Mouse (Mus musculus) lung, embryonic 14.5 days (tissue): Measurements from ENCODE around the gene Gltpd2. TPM values are rescaled to one million over a fixed set of nuclear protein-coding genes. Genes with fewer than 3 reads are reported as not detected.

Experiments
- ATAC-seq: fragments of 200-750 bp; cut with Nextera tagmentation; 2 replicates; pipeline ENCODE4 v1.8.0; 2017; ENCODE audit warnings: mild to moderate bottlenecking, moderate TSS enrichment, moderate library complexity; ENCODE audit not compliant: insufficient read depth
- DNase-seq: peaks from one replicate; pipeline ENCODE4 v3.0.0-alpha.2; 2015
- H3K27ac ChIP-seq: fragments of 300-500 bp; sonication (generic); 2 replicates; pipeline ENCODE4 v1.5.1; 2014; ENCODE audit warnings: low read depth, mild to moderate bottlenecking, moderate library complexity
- H3K27me3 ChIP-seq: fragments of 300-500 bp; sonication (generic); 2 replicates; pipeline ENCODE4 v1.6.1; 2014; ENCODE audit warnings: low read length, control low read depth; ENCODE audit not compliant: insufficient read depth
- H3K36me3 ChIP-seq: fragments of 300-500 bp; sonication (generic); 2 replicates; pipeline ENCODE4 v1.6.1; 2014; ENCODE audit warnings: control low read depth; ENCODE audit not compliant: insufficient read depth
- H3K4me1 ChIP-seq: fragments of 300-500 bp; sonication (generic); 2 replicates; pipeline ENCODE4 v1.6.1; 2014; ENCODE audit warnings: antibody characterized with exemption, control low read depth; ENCODE audit not compliant: insufficient read depth
- H3K4me2 ChIP-seq: fragments of 300-500 bp; sonication (generic); 2 replicates; pipeline ENCODE4 v1.6.1; 2014; ENCODE audit warnings: mild to moderate bottlenecking
- H3K4me3 ChIP-seq: fragments of 300-500 bp; sonication (generic); 2 replicates; pipeline ENCODE4 v1.5.1; 2014; ENCODE audit warnings: low read depth, low read length
- H3K9ac ChIP-seq: fragments of 300-500 bp; sonication (generic); 2 replicates; pipeline ENCODE4 v1.6.1; 2014
- H3K9me3 ChIP-seq: fragments of 300-500 bp; sonication (generic); 2 replicates; pipeline ENCODE4 v1.6.1; 2016; ENCODE audit warnings: low read depth, low read length, control low read depth
- CTCF ChIP-seq: IDR thresholded peaks from 2 replicates; pipeline ENCODE4 v1.5.1; 2016; ENCODE audit warnings: antibody characterized with exemption, low read depth
- WGBS: fragments of 180-500 bp; shearing (Covaris S2); extraction: QIAGEN DNeasy Blood & Tissue Kit; methylation state at CpG from one replicate; pipeline ENCODE4 v1.1.7; 2014; 5-methylcytosine and 5-hydroxymethylcytosine counted together
- polyA plus RNA-seq: library from polyadenylated mRNA; unstranded; fragments of >200 nt; fragmentation: Nextera tagmentation; extraction: Ambion mirVana; gene quantifications from 2 replicates; pipeline ENCODE4 v1.2.1, GENCODE M21; 2014

The Gltpd2 gene
- polyA plus RNA-seq, 1 experiment from 2014 or later: 0.30 TPM

- peaks cover 8% of the 10 kb centered on the region; the same call in 1 of the 2 replicates for H3K27me3 ChIP-seq
- no peak overlapping the region; the same call in 1 of the 2 replicates for H3K4me2 ChIP-seq
- H3K9me3 ChIP-seq: no peaks in the 10 kb centered on the region
- no peak overlapping the region for H3K4me3 ChIP-seq
- DNase-seq (no peak), ATAC-seq (no peak)
- WGBS: 67% methylated on average over 5 of the region's 5 CpGs
- no peaks in the 10 kb centered on the region for H3K4me1 ChIP-seq
- no peaks in the 10 kb centered on the region for H3K36me3 ChIP-seq
- no peak overlapping the region for H3K9ac ChIP-seq
- no peak for TF ChIP-seq CTCF
- no peak overlapping the region for H3K27ac ChIP-seq
Measured at GRCm38 (mm10) chr11:70541415-70541814, 22.4 kb downstream of the Gltpd2 start.

DNA sequence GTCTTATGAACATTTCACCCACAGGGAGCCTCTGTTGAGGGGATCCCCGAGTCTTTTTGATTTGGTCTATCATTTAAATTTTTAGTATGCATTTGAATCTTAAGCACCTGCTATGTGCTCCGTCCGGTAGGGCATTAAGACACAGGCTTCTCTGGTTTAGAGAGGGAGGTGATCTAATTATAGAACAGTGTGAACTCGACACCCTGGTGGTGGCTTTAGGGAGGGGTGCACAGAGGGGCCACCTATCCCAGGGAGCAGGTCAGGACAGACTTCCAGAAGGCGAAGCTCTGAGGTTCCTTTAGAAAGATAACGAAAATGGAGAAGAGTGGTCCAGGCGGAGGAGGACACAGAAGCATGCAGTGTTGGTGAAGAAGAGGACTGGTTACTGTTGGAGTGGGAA is 25.5 kb downstream of the Gltpd2 start:
- no peak overlapping the region for H3K9ac ChIP-seq
- no peaks in the 10 kb centered on the region for H3K4me1 ChIP-seq
- no peak for ATAC-seq
- WGBS: 54% methylated on average over 7 of the region's 7 CpGs
- no peak overlapping the region for H3K4me2 ChIP-seq
- no peak for DNase-seq
- peaks cover 8% of the 10 kb centered on the region; the same call in 1 of the 2 replicates for H3K27me3 ChIP-seq
- no peak overlapping the region for H3K4me3 ChIP-seq
- H3K36me3 ChIP-seq: no peaks in the 10 kb centered on the region
- no peak for TF ChIP-seq CTCF
- no peak overlapping the region for H3K27ac ChIP-seq
- H3K9me3 ChIP-seq: no peaks in the 10 kb centered on the region

DNA sequence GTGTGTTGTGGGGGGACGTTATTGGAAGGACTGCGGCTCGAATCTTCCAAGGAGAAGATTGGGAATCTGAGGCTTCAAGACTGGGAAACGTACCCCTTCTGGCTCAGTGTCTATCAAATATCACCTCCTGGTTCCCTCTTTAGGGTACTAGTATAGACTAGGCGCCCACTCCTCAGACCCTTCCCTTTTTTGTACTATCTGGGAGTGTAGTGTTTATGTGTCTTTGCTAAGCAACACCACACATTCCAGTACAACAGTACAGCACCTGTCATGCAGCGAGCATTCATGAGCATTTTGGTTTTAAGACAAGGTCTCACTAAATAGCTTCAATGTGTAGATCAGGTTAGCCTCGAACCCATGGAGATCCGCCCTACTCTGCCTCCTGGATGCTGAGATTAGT is 32.5 kb downstream of the Gltpd2 start:
- no peak for DNase-seq
- Histone ChIP-seq H3K4me3 (no peak overlapping the region), H3K27ac (no peak overlapping the region), H3K36me3 (no peaks in the 10 kb centered on the region), H3K4me2 (no peak overlapping the region), H3K4me1 (no peaks in the 10 kb centered on the region), H3K9ac (no peak overlapping the region), H3K27me3 (no peaks in the 10 kb centered on the region), H3K9me3 (no peaks in the 10 kb centered on the region)
- 82% methylated on average over 8 of the region's 8 CpGs for WGBS
- TF ChIP-seq CTCF: no peak
- no peak for ATAC-seq

GRCm38 (mm10) chr11:70553940-70554339 is 34.9 kb downstream of the Gltpd2 start:
- DNase-seq (no peak), ATAC-seq (no peak)
- no peak overlapping the region for H3K27ac ChIP-seq
- H3K4me1 ChIP-seq: no peaks in the 10 kb centered on the region
- no peak for TF ChIP-seq CTCF
- WGBS: 11% methylated on average over 7 of the region's 7 CpGs
- H3K9ac ChIP-seq: no peak overlapping the region
- no peaks in the 10 kb centered on the region for H3K27me3 ChIP-seq
- H3K36me3 ChIP-seq: no peaks in the 10 kb centered on the region
- H3K4me3 ChIP-seq: no peak overlapping the region
- no peak overlapping the region for H3K4me2 ChIP-seq
- H3K9me3 ChIP-seq: no peaks in the 10 kb centered on the region

DNA sequence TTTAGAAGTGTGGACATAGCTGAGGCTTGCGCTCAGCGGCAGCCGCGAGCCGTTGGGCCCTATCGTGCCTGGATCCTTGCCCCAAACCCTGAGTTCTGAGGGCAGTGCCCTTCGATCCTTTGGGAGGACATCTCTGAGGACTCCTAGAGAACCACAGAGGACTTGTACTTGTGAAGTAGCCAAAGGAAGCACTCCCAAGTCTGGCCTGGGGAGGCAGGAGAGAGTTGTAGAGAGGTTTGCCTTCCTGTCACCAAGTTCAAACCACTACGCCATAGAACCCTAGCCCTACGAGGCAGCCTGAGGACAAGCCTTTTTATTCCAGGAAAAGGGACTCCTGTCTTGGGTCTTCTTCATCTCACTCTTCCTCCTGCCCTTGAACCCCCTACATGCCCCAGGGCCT is 38.5 kb downstream of the Gltpd2 start:
- no peak overlapping the region for H3K4me3 ChIP-seq
- H3K4me1 ChIP-seq: 0 out of 2 replicates have a peak, but pooled peaks cover 3% of the 10 kb centered on the region
- no peak overlapping the region for H3K9ac ChIP-seq
- H3K27me3 ChIP-seq: no peaks in the 10 kb centered on the region
- WGBS: 90% methylated on average over 9 of the region's 9 CpGs
- TF ChIP-seq CTCF: no peak
- no peaks in the 10 kb centered on the region for H3K36me3 ChIP-seq
- H3K4me2 ChIP-seq: no peak overlapping the region
- H3K9me3 ChIP-seq: no peaks in the 10 kb centered on the region
- ATAC-seq (no peak), DNase-seq (no peak)
- H3K27ac ChIP-seq: no peak overlapping the region

DNA sequence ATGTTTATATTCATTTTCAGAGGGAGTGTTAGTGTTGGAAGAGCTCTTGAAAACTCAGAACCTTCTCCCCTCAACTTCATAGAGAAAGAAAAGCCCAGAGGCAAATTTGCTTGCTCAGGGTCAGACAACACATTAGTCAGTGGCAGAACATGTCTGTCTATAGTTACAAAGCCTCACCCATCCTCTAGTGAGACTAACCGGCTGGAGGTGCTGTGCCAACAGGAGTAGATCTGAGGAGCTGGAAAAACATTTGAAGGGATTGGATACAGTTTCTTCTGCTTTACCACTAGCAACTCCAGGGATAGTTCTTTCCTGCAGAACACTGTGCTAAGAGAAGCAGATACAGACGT is 42.9 kb downstream of the Gltpd2 start:
- no peaks in the 10 kb centered on the region for H3K9me3 ChIP-seq
- H3K4me1 ChIP-seq: peaks cover 9% of the 10 kb centered on the region; the same call in 1 of the 2 replicates
- TF ChIP-seq CTCF: no peak
- no peaks in the 10 kb centered on the region for H3K36me3 ChIP-seq
- peak overlapping the region; percentile 80 for H3K9ac ChIP-seq
- peak overlapping the region; percentile 33; the same call in 1 of the 2 replicates for H3K27ac ChIP-seq
- 0% methylated on average over 2 of the region's 2 CpGs for WGBS
- no peak for DNase-seq
- peak overlapping the region; percentile 96 for H3K4me2 ChIP-seq
- ATAC-seq: no peak
- no peaks in the 10 kb centered on the region for H3K27me3 ChIP-seq
- H3K4me3 ChIP-seq: peak overlapping the region; percentile 88

GRCm38 (mm10) chr11:70562287-70562994 is 43.4 kb downstream of the Gltpd2 start, which contains the start of gene Mink1:
TSS of gene Mink1 (plus strand) at chr11:70562881.
- H3K9me3 ChIP-seq: no peaks in the 10 kb centered on the region
- ATAC-seq (peak; percentile 90), DNase-seq (peak; percentile 95)
- peaks cover 9% of the 10 kb centered on the region; the same call in 1 of the 2 replicates for H3K4me1 ChIP-seq
- no peak for TF ChIP-seq CTCF
- peak within 1 kb of the TSS; percentile 88 for H3K4me3 ChIP-seq
- peak within 1 kb of the TSS; percentile 88 for H3K27ac ChIP-seq
- WGBS: 1% methylated on average over 39 of the region's 57 CpGs
- peak within 1 kb of the TSS; percentile 96 for H3K4me2 ChIP-seq
- H3K36me3 ChIP-seq: no peaks in the 10 kb centered on the region
- peak within 1 kb of the TSS; percentile 80 for H3K9ac ChIP-seq
- H3K27me3 ChIP-seq: no peaks in the 10 kb centered on the region
